Mouse (Mus musculus) heart, postnatal 25 days (tissue): ENCODE measurements around the gene Spcs2. TPM values are rescaled to one million over a fixed set of nuclear protein-coding genes. Genes with fewer than 3 reads are reported as not detected.
A peak's percentile ranks its signal among the peaks of the same experiment; 100 is the strongest.

Experiments used
- DNase-seq: peaks from one replicate; pipeline ENCODE4 v3.0.0; 2022; ENCODE audit warnings: low spot score
- intact Hi-C: fragments of 180-260 bp; cut with DNase I; formaldehyde crosslinking; loops from one replicate; pipeline ENCODE4 v1.15.1; 2025
- total RNA-seq, 2 experiments: library from RNA; stranded (reverse); gene quantifications; 2 replicates each; pipeline ENCODE4 v1.2.3; 2021

Gene Spcs2
- 10 to 100 TPM; 46.3 to 47.2 TPM for total RNA-seq

DNA sequence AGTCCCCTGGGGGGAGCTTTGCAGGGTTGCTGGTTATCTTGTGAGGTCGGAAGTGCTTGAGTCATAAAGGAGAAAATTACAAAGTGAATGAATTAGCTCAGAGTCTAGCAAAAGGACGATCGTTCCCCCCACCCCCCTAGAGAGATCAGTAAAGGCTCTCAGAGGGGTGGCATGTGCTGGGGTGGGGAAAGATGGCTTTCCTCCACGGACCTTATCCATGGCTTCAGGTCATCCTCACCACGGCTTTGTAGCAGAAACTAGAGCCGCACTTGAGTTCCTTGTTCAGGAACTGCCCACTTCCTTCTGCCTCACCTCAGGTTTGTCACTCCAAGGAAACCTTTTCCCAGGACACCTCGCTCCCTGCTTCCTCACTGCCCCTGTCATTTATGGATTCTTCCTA, at the start of gene Spcs2:
Spcs2 (minus strand) TSS at position 101 of the 400 bp plus-strand sequence.
- no peak for DNase-seq
- intact Hi-C loops, result no loop called here

DNA sequence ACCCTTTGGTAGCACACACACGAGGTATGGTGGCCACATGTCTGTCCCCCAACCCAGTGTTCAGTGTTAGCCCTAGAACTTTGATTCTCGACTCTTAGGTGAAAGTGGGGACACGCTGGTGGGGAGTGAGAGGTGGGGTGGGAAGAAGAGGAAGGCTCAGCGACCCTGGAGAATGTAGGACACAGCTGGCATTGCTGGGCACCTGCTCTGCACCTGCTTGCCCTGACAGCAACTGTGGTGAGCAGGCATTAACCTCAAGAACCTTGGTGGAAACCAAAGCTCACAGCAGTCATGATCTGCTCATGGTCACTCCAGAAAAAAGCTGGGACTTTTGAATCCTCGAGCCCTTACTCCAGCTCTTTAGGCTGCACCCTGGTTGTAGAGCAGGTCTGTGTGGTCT, 47.8 kb upstream of the Spcs2 start:
- intact Hi-C loops, result no loop called here
- DNase-seq, result no peak

DNA sequence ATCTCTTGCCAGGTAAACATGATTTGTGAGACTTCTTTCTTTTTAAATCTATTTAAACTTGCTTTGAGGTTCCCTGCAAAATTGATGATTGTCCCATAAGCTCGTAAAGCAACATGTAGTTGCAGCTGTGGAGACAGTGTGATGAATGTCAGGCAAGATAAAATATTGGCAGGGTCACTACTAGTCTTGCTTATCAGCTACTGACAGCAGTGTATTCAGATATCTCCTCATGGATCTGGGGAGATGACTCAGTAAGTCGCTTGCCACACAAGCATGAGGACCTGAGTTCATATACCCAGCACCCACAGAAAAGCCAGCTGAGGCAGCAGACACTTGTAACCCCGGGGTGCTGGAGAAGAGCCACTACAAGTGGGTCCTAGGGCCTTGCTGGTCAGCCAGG, 44.2 kb upstream of the Spcs2 start:
- intact Hi-C loops, result no loop called here

DNA sequence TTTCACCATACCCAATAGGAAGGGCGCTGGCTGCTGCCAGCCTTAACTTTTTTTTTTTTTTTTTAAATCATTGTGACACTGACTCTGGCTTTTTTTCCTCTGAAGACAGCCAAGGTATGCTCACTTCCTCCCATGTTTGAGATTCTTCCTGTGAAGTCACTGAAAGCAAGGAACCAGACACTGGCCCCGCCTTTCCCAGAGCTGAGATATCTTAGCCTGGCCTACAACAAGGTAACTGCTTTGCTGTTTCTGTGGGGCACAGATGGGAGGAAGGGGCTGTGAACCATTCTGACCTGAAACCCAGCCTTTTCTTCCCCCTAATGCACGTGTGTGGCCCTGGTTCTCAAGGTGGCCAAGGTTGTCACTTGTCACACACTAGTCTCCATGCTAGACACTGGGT, 43.1 kb upstream of the Spcs2 start:
- no peak for DNase-seq
- intact Hi-C loops, result no loop called here

More for the DNA sequence above, 44.2 kb upstream of the Spcs2 start:
- no peak for DNase-seq

DNA sequence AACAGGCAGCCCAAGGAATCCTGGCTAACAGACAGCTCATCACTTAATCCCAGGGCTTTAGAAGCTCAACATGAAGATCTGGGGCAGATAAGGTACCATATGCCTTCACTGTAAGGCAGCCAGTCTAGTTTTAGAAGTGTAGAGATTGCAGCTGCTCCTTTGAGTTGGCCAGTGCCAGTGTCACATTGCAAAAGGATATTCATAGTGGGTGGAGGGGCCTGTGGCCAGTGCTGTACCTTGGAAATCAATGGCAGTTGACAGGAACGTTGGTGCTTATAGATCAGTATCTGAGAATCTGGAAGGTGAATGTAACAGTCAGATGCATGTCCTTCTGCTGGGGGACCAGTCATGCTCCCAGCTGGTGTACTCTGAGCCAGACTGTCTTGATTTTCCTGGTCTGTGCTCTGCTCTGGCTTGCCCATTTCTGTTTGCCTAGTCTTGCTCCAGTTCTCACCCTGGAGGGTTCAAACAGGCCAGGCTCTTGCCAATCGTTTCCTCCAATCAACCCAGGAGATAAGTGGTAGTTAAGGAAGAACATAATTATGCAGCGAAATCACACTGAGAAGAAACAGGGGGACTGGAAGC, 41.3 kb upstream of the Spcs2 start:
- no peak for DNase-seq
- intact Hi-C loops, result no loop called here

DNA sequence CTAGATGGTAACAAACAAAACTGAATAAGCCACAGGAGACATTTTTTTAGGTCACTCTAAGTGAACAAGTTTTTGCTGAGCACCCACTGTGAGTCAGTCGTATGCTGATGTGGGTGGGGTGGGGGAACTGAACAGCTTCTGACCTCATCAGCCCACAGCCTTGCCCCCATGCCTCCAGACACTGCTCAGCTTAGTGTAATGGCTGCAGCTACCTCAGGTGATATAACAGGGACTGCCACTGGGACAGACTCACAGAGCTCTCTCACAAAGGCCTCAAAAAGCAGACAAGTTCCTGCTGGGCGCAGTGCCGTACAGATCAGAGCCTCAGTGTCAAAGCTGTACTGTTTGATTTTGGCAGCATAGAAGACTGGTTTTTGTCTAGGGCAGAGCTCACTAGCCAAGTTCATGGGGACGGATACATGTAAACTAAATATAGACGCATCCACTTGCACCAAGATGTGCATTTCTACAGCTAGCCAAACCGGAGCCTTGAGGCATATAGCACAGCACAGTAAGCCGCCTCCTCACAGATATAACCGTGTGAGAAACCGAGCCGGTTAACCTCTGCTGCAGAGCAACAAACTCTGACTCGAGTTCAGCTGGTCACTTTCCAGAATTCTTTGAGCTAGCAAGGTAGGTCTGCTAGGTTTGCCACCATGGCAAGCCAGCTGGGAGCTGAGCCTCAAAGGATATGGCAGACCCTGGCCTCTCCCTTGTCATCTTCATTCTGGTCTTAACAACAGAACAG, 39.8 kb upstream of the Spcs2 start:
- DNase-seq, result no peak
- intact Hi-C loops, result no loop called here

DNA sequence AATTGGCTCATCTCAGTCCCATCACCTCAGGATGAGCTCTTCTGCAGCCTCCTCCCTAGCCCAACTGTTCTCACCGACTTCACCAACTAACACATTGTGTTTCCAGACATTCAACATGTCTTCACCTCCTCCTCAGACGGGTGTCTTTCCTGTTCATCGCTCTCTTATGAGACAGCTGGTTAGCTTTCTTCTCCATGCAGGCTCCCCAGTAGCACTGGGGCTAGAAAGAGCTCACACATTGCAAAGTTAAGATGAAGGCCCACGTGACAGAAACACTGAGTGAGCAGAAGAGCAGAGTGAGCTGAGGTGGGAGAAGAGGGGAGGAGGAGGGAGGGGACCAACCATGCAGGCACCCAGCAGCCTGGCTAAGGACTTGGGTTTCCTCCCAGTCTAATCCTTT, 38.9 kb upstream of the Spcs2 start:
- no peak for DNase-seq
- intact Hi-C loops, result no loop called here

DNA sequence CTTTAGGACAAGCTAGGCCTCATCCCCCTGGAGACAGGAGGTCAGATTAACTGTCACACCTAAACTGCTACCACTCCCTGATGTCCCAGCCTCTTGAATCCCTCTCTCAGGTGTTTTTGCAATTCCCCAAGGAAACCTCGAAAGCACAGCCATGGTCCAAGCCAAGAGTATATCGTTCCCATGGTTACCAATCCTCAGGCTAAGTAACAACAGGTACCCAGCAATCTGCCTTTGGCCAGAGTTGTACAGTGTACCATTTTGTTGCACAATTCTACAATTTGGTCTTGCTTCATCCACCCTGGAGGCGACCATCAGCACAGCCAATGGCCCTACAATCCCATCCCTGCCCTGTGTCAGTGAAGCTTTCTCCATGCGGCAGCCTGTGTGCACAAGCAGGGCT, 33.6 kb upstream of the Spcs2 start:
- DNase-seq, result no peak
- intact Hi-C loops, result no loop called here

DNA sequence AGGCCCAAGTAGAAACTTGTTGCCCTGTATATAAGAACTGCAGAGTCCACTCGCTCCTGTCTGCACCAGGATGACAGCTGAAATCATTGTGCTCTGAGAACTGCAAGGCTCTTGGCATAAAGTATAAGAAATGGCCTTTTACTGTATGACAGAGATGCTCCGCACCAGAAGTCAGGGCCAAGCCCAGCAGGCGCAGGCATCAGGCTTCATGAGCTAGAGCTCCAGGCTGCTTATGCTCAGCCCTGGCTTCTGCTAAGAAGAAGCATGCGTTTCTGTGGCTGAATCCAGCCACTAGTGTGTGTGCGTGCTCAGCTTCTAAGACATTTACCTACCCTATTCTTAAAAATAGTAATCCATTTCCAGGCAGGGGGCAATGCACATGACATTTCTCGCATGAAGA, 31.2 kb upstream of the Spcs2 start:
- DNase-seq, result no peak
- intact Hi-C loops, result no loop called here

DNA sequence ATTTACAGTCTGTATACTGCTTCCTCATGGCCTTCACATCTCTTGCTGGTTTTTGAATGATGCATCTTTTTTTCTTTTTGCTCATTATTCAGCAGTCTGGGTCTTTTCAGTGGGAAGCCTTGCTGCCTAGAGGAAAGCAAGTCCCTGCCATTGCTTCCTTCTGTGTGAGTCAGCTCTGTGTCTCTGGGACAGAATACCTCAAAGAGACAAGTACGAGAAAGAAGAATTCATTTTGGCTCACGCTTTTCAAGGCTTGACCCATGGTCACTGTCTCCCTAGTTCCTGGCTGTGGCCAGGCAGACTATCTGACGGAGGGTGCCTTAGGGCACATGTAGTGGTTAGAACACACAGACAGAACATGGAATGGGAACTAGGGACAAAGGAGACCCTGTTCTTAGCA, 30.7 kb upstream of the Spcs2 start:
- intact Hi-C loops, result no loop called here
- no peak for DNase-seq

DNA sequence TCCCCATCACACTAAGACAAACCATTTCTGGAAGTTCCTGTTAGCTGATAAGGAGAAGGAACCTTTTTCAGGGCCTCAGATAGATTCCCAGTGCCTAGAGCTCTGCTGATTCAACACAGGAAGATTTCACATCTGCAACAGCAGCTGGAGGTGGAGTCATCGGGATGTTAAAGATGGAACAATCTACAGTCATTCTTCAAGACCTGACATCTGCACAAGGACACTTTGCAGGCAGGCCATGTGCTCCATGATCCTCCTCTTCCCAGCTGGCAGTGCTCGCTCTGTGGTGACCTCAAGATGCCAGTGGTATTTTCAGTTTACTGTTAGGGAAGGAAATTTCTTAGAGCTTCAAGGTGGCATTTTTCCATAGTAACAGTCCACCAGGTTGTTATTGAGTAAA, 29.1 kb upstream of the Spcs2 start:
- no peak for DNase-seq
- intact Hi-C loops, result no loop called here

DNA sequence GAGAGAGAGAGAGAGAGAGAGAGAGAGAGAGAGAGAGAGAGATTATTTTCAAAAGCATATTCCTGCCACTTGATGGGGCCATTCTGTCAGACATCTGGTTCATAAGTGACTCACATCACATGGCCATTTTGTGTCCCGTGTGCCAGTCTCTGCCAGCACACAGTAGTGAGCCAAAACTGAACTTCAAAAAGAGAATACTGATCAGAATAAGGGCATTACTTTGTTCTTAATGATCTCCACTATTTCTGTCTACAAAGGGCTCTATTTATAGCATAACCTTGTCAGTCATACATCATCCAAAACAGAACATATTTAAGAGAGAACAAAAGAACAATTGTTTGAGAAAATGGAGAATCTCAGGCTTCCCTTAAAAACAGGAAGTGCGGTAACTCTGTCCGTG, 28.2 kb upstream of the Spcs2 start:
- intact Hi-C loops, result no loop called here
- DNase-seq, result no peak

DNA sequence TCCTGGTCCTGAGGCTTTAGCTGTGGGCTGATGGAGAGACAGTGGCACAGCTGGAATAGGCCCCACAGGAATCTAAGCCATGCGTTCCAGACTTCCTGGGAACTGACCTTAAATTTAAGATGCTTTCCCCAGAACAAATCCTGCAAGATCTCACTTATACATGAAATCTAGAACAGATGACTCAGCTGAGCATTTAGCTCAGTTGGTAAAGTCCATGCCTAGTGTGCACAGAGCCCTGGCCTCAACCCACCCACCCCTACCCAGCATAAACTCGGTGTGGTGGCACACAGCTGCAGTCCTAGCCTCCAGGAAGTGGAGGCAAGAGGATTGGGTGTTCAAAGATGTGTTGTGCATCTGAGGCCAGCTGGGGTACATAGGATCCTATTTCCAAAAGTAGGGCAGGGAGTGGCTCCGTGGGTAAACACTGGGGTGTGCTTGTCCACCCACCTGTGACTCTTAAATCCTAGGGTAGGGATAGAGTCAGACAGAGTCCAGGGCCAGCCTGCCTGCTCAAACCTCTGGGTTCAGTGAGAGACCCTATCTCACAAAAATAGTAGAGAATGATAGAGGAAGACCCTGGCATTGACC, 27.0 kb upstream of the Spcs2 start:
- no peak for DNase-seq
- intact Hi-C loops, result no loop called here

DNA sequence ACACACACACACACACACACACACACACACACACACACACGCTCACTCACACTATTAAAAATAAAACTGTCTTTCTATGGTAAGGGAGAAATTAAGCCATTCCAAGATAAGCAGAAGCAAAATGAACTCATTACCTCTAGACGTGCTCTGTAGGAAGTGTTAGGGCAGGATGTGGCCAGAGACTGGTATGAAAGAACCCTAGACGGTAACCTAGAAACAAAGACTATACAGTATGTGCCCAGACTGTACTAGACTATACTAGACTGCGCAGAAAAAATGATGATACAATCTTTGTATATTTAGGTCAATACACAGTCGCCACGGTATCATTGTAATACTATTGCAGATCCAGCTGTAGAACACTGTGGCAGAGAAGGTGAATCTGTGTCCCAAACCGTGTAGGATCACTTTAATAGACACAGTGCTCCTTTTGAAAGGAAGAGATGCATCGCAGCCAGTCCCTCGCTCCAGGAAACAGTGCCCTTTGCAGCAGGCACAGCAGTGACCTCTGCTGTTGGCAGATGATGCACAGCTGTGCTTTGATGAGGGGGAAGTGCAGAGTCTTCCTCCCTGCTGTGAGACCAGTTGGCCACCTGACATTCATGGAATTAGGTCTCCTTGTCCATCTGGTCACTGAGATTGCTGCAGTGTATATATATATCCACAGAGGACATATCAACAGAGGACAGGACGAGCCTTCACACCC, 26.1 kb upstream of the Spcs2 start:
- intact Hi-C loops, result no loop called here
- no peak for DNase-seq

DNA sequence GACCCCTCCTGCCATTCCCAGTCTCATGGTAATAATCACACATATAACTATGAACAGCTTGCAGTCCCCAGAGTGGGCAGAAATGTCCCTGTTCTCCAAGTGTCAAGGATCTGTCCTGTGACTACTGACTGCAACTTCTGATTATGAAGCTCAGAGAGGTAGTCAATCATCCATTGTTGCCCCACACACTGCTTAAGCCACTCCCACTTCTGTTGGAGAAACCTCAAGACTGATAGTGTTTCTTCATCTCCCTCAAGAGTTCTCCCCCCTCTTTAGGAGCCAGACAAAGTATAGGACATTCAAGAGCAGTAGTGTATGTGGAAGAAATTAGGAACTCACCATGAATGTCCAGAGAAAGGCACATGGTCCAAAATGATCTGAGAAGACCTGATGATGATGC, 24.5 kb upstream of the Spcs2 start:
- intact Hi-C loops, result no loop called here
- no peak for DNase-seq

DNA sequence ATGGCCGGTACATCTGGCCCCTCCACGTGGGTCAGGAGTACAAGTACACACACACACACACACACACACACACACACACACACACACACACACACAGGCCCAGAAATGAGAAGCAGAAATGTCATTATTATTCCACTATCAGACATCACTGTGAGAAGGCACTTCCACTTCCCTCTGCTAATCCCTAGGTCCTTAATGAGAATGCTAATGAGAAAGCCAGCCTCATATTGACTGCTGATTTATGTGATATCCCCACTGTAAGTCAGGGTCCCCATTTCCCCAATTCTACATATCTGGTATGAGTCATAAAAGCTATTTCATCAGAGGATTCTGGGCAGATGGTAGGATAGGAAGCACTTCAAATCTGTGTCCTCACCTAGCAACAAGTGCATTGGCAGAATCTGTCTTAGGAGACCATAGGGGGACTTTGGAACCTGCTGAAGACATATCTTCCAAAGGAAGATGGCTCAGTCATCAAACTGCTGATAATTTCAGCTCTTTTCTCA, 24.0 kb upstream of the Spcs2 start:
- intact Hi-C loops, result no loop called here

DNA sequence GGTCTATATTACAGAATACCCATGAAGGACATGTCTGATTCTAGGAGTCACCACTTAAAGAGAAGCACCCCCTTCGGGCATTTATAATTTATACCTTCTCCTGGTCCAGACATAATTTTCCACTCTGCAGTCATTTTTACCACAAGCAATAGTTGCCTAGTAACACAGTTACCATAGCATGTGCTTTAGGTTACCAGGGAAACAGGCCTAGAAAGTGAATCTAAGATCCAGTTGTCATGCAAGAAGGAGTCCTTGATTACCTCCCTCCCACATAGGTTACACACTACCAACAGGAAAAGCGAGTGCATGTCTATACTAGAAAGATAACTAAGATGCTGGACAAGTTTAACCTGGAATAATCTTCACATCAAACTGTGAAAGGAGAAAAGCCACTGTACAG, 15.0 kb upstream of the Spcs2 start:
- DNase-seq, result no peak
- intact Hi-C loops, result no loop called here

More for the DNA sequence above, 24.0 kb upstream of the Spcs2 start:
- DNase-seq, result no peak

DNA sequence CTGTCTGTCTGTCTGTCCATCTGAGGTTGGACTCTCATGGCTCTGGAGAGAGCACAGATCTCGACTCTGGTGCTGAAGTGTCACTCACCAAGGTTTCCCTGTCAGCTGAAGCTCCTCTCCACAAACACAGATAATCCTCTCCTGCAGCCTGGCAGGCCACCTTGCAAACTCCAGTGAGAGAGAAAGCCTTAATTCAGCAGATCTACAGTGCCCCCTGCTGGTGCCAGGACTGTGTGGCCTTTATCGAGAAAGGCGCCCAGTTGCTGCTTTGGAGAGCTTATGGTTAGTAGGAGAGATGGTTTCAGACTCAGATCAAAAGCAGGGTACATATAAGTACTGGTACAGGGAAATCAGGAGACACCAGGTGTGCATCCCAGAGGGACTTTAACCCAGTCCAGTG, 13.1 kb upstream of the Spcs2 start:
- peak; percentile 23 for DNase-seq
- intact Hi-C loops, result loop anchor here (1.0 to 2.0 kb wide), 2 partner anchors 62 to 260 kb away; no protein-coding TSS in a partner anchor

DNA sequence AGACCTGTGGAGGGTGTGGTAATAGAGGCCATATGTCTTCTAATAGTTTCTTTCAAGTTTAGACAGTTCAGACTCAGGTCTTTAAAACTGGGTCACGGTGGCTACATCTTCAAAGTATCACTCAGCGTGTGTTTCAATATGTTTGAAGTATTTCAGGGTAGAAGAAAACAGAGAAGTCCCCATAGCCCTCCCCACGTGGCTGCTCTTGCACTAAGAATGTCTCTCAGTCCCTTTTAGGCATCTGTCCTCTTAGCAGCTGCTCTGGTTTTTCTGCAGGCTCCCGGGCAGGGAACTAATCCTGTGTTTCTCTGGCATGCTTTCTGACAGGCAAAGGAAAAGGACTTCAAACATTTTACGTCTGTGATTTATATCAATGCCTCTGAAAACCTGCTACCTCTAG, 12.6 kb upstream of the Spcs2 start:
- no peak for DNase-seq
- intact Hi-C loops, result loop anchor here (1.0 to 2.0 kb wide), 2 partner anchors 62 to 259 kb away; no protein-coding TSS in a partner anchor

DNA sequence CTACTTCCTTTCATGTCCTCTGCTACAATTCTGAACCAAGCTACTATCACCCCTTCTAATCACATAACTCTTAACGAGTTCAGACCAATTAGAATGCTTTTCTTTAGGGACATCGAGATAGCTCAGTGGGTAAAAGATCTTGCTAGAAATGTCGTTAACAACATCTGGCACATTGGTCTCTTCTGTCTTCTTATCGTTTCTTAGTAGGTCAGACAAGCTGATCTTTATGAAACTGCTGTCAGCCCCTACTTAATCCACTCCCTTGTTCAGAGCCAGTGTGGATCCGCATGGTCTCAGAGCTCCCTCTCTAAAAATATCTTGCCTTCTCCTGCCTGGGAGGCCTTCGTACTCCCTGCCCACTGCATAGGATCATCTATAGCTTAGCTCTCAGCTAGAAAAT, 10.7 kb upstream of the Spcs2 start:
- no peak for DNase-seq
- intact Hi-C loops, result no loop called here

DNA sequence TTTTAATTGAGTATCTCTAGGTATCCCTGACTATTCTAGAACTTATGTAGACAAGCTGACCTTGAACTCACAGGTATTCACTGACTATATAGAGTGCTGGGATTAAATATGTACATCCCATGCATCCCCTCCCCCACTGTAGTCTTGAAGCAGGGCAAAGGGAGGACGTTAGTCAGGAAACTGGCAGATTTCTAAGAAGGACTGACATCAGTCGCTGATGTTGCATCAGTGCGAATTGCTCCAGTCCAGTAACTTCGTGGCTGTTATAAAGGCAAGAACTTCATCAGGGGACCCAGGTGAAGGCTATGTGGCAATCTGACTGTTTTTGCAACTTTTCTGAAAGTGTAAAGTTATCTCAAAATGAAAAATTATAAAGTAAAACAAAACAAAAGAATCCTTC, 6.0 kb upstream of the Spcs2 start:
- intact Hi-C loops, result no loop called here
- DNase-seq, result no peak
